Mouse (Mus musculus) embryonic facial prominence, embryonic 13.5 days (tissue): ENCODE results near the gene Zbtb40. TPM values are rescaled to one million over a fixed set of nuclear protein-coding genes. Genes with fewer than 3 reads are reported as not detected.
A peak's percentile ranks its signal among the peaks of the same experiment; 100 is the strongest.

Source experiments
- ATAC-seq: fragments of 200-750 bp; cut with Nextera tagmentation; 2 replicates; pipeline ENCODE4 v1.8.0; 2017; ENCODE audit warnings: low read depth; ENCODE audit not compliant: insufficient number of reproducible peaks, insufficient read depth, low FRiP score, low TSS enrichment
- H3K27ac ChIP-seq: fragments of 300-500 bp; sonication (generic); 2 replicates; pipeline ENCODE4 v1.5.1; 2015; ENCODE audit warnings: moderate library complexity, mild to moderate bottlenecking, inconsistent platforms
- H3K27me3 ChIP-seq: fragments of 300-500 bp; sonication (generic); 2 replicates; pipeline ENCODE4 v1.6.1; 2015; ENCODE audit warnings: mild to moderate bottlenecking, inconsistent platforms
- H3K36me3 ChIP-seq: fragments of 300-500 bp; sonication (generic); 2 replicates; pipeline ENCODE4 v1.6.1; 2015; ENCODE audit warnings: mild to moderate bottlenecking, inconsistent platforms
- H3K4me1 ChIP-seq: fragments of 300-500 bp; sonication (generic); 2 replicates; pipeline ENCODE4 v1.6.1; 2015; ENCODE audit warnings: inconsistent platforms
- H3K4me2 ChIP-seq: fragments of 300-500 bp; sonication (generic); 2 replicates; pipeline ENCODE4 v1.6.1; 2015; ENCODE audit warnings: moderate library complexity, mild to moderate bottlenecking, inconsistent platforms
- H3K4me3 ChIP-seq: fragments of 300-500 bp; sonication (generic); 2 replicates; pipeline ENCODE4 v1.5.1; 2015; ENCODE audit warnings: mild to moderate bottlenecking, inconsistent platforms
- H3K9ac ChIP-seq: fragments of 300-500 bp; sonication (generic); 2 replicates; pipeline ENCODE4 v1.6.1; 2015; ENCODE audit warnings: mild to moderate bottlenecking, inconsistent platforms
- H3K9me3 ChIP-seq: fragments of 300-500 bp; sonication (generic); 2 replicates; pipeline ENCODE4 v1.6.1; 2016; ENCODE audit warnings: inconsistent platforms
- WGBS: fragments of 180-500 bp; shearing (Covaris S2); methylation state at CpG from one replicate; pipeline ENCODE4 v1.1.7; 2015; ENCODE audit warnings: mixed read lengths; 5-methylcytosine and 5-hydroxymethylcytosine counted together
- polyA plus RNA-seq: library from polyadenylated mRNA; unstranded; fragments of >200 nt; fragmentation: Nextera tagmentation; extraction: Ambion mirVana; gene quantifications from 2 replicates; pipeline ENCODE4 v1.2.1, GENCODE M21; 2015

Zbtb40 gene
- polyA plus RNA-seq, 1 experiment from 2014 or later, result 4.5 TPM

GRCm38 (mm10) chr4:136969503-136970276 is 78.9 kb downstream of the Zbtb40 start:
- ATAC-seq, result no peak
- peaks cover 80% of the 10 kb centered on the region for H3K27me3 ChIP-seq
- no peak overlapping the region for H3K27ac ChIP-seq
- H3K9me3 ChIP-seq, result no peaks in the 10 kb centered on the region
- H3K36me3 ChIP-seq, result no peaks in the 10 kb centered on the region
- H3K4me2 ChIP-seq, result no peak overlapping the region
- no peak overlapping the region for H3K4me3 ChIP-seq
- 44% methylated on average over 16 of the region's 16 CpGs for WGBS
- H3K9ac ChIP-seq, result no peak overlapping the region
- peaks cover 38% of the 10 kb centered on the region for H3K4me1 ChIP-seq

DNA sequence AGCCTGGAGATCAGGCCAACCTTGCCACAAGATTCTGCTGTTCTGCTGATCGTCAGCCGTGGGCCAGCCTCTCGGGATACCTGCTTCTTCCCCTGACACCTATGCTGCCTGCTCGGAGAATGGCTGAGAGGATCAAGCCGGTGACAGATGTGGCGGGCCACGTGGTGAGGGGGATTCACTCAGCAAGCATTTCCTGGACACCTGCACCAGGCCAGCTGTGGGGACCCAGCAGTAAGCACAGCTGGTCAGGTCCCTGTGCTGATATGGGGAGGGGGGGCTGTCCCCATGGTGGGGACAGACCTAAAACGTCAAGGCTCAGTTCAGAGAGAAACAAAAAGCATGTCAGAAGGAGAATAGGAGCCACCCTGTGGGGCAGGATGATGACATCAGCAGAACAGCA is 79.5 kb downstream of the Zbtb40 start:
- peaks cover 42% of the 10 kb centered on the region for H3K4me1 ChIP-seq
- no peak for ATAC-seq
- H3K4me2 ChIP-seq, result no peak overlapping the region
- no peak overlapping the region for H3K4me3 ChIP-seq
- no peaks in the 10 kb centered on the region for H3K36me3 ChIP-seq
- H3K27me3 ChIP-seq, result peaks cover 77% of the 10 kb centered on the region
- 47% methylated on average over 8 of the region's 8 CpGs for WGBS
- H3K27ac ChIP-seq, result no peak overlapping the region
- H3K9ac ChIP-seq, result no peak overlapping the region
- no peaks in the 10 kb centered on the region for H3K9me3 ChIP-seq

GRCm38 (mm10) chr4:136967511-136967910 is 81.1 kb downstream of the Zbtb40 start:
- Histone ChIP-seq H3K4me2 (no peak overlapping the region), H3K9me3 (no peaks in the 10 kb centered on the region), H3K4me1 (peaks cover 47% of the 10 kb centered on the region), H3K36me3 (no peaks in the 10 kb centered on the region), H3K27me3 (peaks cover 82% of the 10 kb centered on the region), H3K27ac (no peak overlapping the region), H3K9ac (no peak overlapping the region), H3K4me3 (no peak overlapping the region)
- 37% methylated on average over 9 of the region's 9 CpGs for WGBS
- ATAC-seq, result no peak

GRCm38 (mm10) chr4:136966493-136967390 is 81.9 kb downstream of the Zbtb40 start:
- Histone ChIP-seq H3K4me1 (peaks cover 55% of the 10 kb centered on the region), H3K4me3 (no peak overlapping the region), H3K9ac (no peak overlapping the region), H3K36me3 (no peaks in the 10 kb centered on the region), H3K27me3 (peaks cover 84% of the 10 kb centered on the region), H3K27ac (no peak overlapping the region), H3K9me3 (no peaks in the 10 kb centered on the region), H3K4me2 (no peak overlapping the region)
- WGBS, result 45% methylated on average over 16 of the region's 16 CpGs
- ATAC-seq, result no peak

- peak overlapping the region; percentile 20; the same call in 1 of the 2 replicates for H3K4me2 ChIP-seq
- 12% methylated on average over 15 of the region's 15 CpGs for WGBS
- no peaks in the 10 kb centered on the region for H3K9me3 ChIP-seq
- 0 out of 2 replicates have a peak overlapping the region, but pooled peaks have one; percentile 2 for H3K9ac ChIP-seq
- H3K27ac ChIP-seq, result no peak overlapping the region
- no peaks in the 10 kb centered on the region for H3K36me3 ChIP-seq
- peaks cover 56% of the 10 kb centered on the region for H3K4me1 ChIP-seq
- ATAC-seq, result peak; percentile 59
- peaks cover 76% of the 10 kb centered on the region for H3K27me3 ChIP-seq
- H3K4me3 ChIP-seq, result no peak overlapping the region
Measured at GRCm38 (mm10) chr4:136964990-136965421, 83.6 kb downstream of the Zbtb40 start.

DNA sequence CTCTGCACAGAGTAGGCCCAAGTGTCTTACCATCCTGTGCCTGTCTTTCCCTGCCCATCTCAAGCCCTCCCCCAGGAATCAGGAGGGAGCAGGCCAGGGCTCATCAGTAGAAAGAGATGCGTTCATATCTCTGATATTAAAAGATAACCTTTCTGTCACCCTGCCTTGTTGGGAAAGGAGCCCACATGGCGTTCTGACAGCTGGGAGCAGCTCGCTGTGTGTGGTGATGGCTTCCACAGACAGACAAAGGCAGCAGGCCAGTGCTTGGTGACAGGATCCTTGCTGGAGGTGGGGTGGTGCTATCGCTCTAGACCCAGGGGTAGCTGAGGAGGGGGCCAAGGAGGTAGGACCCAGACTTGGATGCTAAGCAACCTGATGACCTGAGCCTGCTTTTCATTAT is 86.2 kb downstream of the Zbtb40 start:
- no peak overlapping the region for H3K4me2 ChIP-seq
- no peak overlapping the region for H3K4me3 ChIP-seq
- no peak for ATAC-seq
- H3K36me3 ChIP-seq, result no peaks in the 10 kb centered on the region
- no peaks in the 10 kb centered on the region for H3K9me3 ChIP-seq
- H3K27ac ChIP-seq, result no peak overlapping the region
- peaks cover 74% of the 10 kb centered on the region for H3K27me3 ChIP-seq
- peaks cover 42% of the 10 kb centered on the region for H3K4me1 ChIP-seq
- 52% methylated on average over 4 of the region's 4 CpGs for WGBS
- no peak overlapping the region for H3K9ac ChIP-seq

- Histone ChIP-seq H3K4me3 (no peak overlapping the region), H3K36me3 (no peaks in the 10 kb centered on the region), H3K4me2 (no peak overlapping the region), H3K9ac (no peak overlapping the region), H3K9me3 (no peaks in the 10 kb centered on the region), H3K27ac (no peak overlapping the region), H3K27me3 (peaks cover 74% of the 10 kb centered on the region), H3K4me1 (peaks cover 44% of the 10 kb centered on the region)
- no peak; the same call in 1 of the 2 replicates for ATAC-seq
- 27% methylated on average over 4 of the region's 4 CpGs for WGBS
Measured at GRCm38 (mm10) chr4:136961642-136962285, 86.8 kb downstream of the Zbtb40 start.

GRCm38 (mm10) chr4:136960581-136960980 is 88.0 kb downstream of the Zbtb40 start:
- Histone ChIP-seq H3K9me3 (no peaks in the 10 kb centered on the region), H3K9ac (no peak overlapping the region), H3K36me3 (no peaks in the 10 kb centered on the region), H3K27me3 (peaks cover 74% of the 10 kb centered on the region), H3K4me1 (peaks cover 39% of the 10 kb centered on the region), H3K4me2 (no peak overlapping the region), H3K4me3 (no peak overlapping the region), H3K27ac (no peak overlapping the region)
- no peak for ATAC-seq
- WGBS, result 71% methylated on average over 9 of the region's 9 CpGs

DNA sequence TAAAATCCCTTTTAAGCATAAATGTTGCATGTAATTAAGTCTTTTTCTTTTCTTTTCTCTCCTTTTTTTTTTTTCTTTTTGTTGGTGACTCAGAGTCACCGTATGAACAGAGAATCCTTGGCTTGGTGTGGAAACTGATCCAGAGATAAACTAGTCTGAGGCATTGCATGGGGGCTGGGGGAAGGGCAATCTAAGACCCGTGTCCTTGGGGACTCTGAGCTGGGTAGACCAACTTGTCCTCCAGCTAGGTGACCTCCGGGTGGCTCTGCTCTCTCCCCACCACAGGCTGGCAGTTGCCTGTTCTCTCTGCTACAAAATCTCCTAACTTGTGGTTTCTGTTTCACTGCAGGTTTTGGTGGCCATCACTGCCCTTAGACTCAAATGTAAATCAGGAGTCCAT is 88.5 kb downstream of the Zbtb40 start:
- no peak overlapping the region for H3K9ac ChIP-seq
- no peak overlapping the region for H3K4me3 ChIP-seq
- no peaks in the 10 kb centered on the region for H3K36me3 ChIP-seq
- ATAC-seq, result no peak
- no peaks in the 10 kb centered on the region for H3K9me3 ChIP-seq
- peaks cover 74% of the 10 kb centered on the region for H3K27me3 ChIP-seq
- H3K27ac ChIP-seq, result no peak overlapping the region
- no peak overlapping the region for H3K4me2 ChIP-seq
- peaks cover 34% of the 10 kb centered on the region for H3K4me1 ChIP-seq
- WGBS, result 43% methylated on average over 3 of the region's 3 CpGs

DNA sequence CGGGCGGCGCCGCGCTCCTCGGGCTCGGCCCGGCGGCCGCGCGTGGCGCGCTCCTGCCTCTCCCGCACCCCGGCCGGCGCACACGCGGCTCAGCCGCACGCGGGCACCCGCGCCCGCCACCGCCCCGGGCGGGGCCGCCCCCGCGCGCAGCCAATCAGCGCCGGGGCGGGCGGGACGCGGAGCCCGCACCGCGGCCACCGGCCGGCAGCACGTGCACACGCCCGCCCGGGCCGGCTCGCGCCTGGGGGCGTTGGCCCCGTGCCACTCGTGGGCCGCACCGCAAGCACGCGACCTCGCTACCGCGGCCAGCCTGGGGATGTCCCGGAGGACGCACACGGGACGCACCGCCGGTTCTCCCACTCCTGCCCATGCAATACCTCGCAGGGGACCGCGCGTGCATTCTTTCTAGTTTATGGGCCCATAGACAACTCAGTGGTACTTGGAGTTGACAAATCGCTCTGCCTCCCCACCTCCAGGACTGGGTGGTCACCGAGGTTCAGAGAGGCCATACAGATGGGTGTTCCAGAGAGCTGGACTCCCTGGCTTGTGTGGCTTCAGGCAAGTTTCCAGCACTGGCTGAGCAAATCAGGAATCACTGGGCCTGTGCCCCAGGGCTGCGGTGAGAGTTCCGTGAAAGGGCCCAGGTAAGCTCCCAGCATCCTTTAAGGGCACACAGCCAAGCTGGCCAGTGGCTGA is 91.7 kb downstream of the Zbtb40 start, which contains the start of gene Epha8:
TSS of gene Epha8 (minus strand) at position 66 of the 696 bp plus-strand sequence.
- 2% methylated on average over 50 of the region's 75 CpGs for WGBS
- Histone ChIP-seq H3K4me2 (peak within 1 kb of the TSS; percentile 95), H3K4me3 (peak within 1 kb of the TSS; percentile 53), H3K9ac (peak within 1 kb of the TSS; percentile 64), H3K36me3 (no peaks in the 10 kb centered on the region), H3K27ac (no peak within 1 kb of the TSS), H3K9me3 (no peaks in the 10 kb centered on the region), H3K27me3 (peaks cover 81% of the 10 kb centered on the region), H3K4me1 (peaks cover 18% of the 10 kb centered on the region)
- ATAC-seq, result no peak

- no peak for ATAC-seq
- Histone ChIP-seq H3K27ac (no peak overlapping the region), H3K9me3 (no peaks in the 10 kb centered on the region), H3K4me3 (no peak overlapping the region), H3K4me1 (peaks cover 20% of the 10 kb centered on the region), H3K9ac (no peak overlapping the region), H3K36me3 (no peaks in the 10 kb centered on the region), H3K27me3 (peaks cover 83% of the 10 kb centered on the region), H3K4me2 (no peak overlapping the region)
- 58% methylated on average over 6 of the region's 6 CpGs for WGBS
Measured at GRCm38 (mm10) chr4:136954562-136954961, 94.0 kb downstream of the Zbtb40 start.
